Mouse (Mus musculus) R1 (cell line): ENCODE measurements around the gene Mgmt.

Experiments used
- DNase-seq: peaks from one replicate; pipeline ENCODE4 v3.0.0-alpha.2; 2018; ENCODE audit warnings: low read depth, low spot score

Gene Mgmt

DNA sequence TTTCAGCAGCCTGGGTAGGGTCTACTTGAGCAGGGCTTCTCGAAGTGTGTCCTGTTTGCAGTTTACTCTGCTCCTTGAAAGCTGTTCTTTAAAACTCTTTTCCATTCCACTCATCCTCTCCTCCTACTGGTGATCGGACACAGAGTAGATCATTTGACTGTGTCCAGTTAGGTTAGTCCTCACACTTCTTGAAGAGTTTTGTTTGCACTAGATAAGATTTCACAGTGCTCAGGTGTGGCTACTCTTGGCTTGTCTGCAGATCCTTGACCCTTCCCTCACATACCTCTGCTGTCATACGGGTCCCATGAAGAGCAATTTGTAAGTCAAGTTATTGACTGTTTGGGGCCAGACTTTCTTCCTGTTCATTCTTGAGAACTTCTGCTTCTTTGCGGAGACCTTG lies 221.8 kb downstream of the Mgmt start:
- no peak for DNase-seq

- no peak for DNase-seq
These were observed 226.9 kb downstream of the Mgmt start for GRCm38 (mm10) chr7:137121243-137121858.

DNA sequence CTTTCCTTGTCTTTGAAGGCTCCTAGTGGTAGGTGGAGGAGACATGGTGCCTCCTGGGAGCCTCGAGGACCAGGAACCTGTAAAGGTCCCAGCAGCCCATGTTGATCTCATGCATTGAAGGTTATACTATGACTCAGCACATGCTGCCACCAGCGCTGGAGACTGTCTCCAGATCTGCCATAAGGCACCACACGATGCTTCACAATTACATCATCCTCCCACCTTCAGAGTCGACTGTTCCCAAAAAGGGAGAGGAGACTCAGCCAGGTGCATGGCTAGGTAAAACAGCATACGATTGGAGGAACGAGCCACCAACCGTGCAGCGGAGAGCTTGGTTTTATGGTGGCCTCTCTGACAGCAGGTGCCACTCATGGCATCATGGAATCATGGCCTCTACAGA lies 234.3 kb downstream of the Mgmt start:
- DNase-seq, result no peak

- DNase-seq, result no peak
These were observed 235.8 kb downstream of the Mgmt start for GRCm38 (mm10) chr7:137130211-137130610.

GRCm38 (mm10) chr7:137131957-137132356 lies 237.5 kb downstream of the Mgmt start:
- no peak for DNase-seq

- DNase-seq, result no peak
These were observed 243.7 kb downstream of the Mgmt start for GRCm38 (mm10) chr7:137138101-137138500.

DNA sequence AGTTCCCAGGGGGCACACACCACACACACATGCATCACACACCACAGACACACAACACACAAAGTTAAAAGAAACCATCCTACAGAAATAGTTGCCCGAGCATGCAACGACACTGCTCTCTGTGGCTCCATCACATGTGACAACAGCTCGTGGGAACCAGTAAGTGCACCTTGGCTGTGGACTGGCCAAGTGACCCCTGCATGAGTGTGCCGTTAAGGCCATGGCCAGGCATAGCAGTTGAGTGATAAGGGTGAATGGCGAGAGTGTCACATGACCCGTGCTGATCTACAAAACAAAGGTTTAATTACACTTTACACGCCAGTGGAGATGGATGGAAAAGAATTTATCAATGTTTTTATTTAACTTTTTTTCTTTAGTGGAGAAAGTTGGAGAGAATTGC lies 245.9 kb downstream of the Mgmt start:
- DNase-seq, result no peak

GRCm38 (mm10) chr7:137141386-137141785 lies 247.0 kb downstream of the Mgmt start:
- no peak for DNase-seq

- no peak for DNase-seq
These were observed 252.7 kb downstream of the Mgmt start for GRCm38 (mm10) chr7:137147101-137147500.

DNA sequence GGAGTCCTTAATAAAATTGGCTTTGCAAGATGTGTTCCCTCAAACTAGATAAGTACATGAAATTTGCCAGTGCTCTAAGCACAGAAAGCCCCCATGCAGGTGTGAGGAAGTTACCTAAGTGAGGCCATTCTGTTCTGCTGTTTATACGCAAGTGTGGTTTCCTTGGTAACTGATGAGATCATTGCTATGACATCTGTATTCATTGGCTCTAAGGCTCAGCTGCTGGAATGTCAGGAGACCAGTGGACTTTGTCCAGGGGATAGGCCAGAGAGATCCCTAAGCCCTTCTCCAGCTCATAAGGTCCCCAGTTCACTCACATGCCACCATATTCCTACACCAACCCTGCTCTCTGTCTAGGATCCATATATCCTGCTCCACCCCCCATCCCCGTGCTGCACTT lies 257.4 kb downstream of the Mgmt start:
- DNase-seq, result no peak

- no peak for DNase-seq
These were observed 260.2 kb downstream of the Mgmt start for GRCm38 (mm10) chr7:137154623-137155022.

- peak; percentile 46 for DNase-seq
These were observed 264.7 kb downstream of the Mgmt start for GRCm38 (mm10) chr7:137159086-137159485.

DNA sequence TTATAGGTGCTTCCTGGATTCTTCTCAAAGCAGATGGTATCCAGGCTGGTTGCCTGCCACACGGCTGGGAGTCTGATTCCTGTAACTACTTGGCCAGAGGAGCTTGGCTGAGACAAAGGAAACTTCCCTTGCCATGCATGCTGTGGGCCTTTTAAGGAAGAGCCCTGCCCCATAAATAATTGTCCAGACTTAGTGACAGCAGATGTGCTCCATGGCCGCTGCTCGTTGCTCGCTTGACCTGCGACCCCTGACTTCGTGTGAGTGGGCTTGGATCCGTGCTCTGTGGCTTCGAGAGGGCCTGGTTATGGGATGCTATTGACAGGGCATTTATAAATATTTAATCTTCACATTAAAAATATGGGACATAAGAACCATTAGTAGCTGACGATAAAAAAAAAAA lies 277.9 kb downstream of the Mgmt start:
- no peak for DNase-seq
